Mouse (Mus musculus) heart, adult 2 months (tissue): Measurements from ENCODE around the gene Kif3a.

Source experiments
- CTCF ChIP-seq: fragments of 200-600 bp; IDR thresholded peaks from 2 replicates; pipeline ENCODE4 v1.8.1; 2022; ENCODE audit warnings: antibody characterized with exemption, mild to moderate bottlenecking, moderate library complexity
- POLR2A ChIP-seq: fragments of 200-500 bp; IDR thresholded peaks from 2 replicates; pipeline ENCODE4 v1.6.1; 2011; ENCODE audit warnings: mild to moderate bottlenecking, low read depth, low read length, control low read depth; ENCODE audit not compliant: insufficient read depth

DNA sequence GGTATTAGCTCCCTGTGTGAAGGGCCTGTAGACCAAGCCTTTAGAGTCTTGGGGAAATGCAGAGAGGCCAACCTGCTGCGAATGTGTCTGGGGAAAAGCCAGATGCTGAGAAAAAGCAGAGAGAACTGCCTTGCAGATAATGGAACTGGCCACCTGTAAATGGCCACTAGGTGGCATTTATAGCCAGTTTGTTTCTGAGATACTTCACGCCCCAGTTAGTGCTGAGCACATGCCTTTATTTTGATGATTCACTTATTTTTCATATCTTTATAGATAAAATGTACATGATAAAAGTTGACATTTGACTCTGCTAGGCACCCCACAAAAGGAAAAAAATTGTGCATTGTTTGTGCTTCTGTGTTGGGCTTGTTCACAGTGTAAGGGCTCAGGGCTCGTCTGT, 17.7 kb downstream of the Kif3a start:
- TF ChIP-seq CTCF (peak; percentile 75), POLR2A (no peak)
